Mouse (Mus musculus): ENCODE measurements around the gene Agap2. TPM values are rescaled to one million over a fixed set of nuclear protein-coding genes. Genes with fewer than 3 reads are reported as not detected.

Gene Agap2
- polyA plus RNA-seq, 2 experiments, result 0.32 to 5.3 TPM

DNA sequence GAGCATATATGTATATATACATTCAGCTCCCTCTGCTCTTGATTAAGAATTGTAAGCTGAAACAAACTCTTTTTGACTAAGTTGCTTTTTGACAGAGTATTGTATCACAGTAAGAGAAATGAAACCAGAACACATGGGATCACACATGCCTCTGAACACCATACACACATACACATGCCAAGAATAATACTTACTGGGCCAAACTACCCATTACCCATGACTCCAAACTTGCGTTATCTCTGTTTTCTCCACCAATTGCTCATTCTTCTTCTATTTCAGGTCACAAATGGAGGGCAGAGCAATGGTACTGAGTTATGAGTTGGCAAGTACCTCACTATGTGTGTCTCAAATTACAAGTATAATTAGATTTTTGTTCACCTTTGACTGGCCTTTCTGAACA, 1.1 kb upstream of the Agap2 start:
- TF ChIP-seq POLR2A (IDR thresholded peaks at IDR 0.05; ENCODE audit: borderline replicate concordance, extremely low read depth, insufficient read depth, insufficient read length), result no peak
- Histone ChIP-seq H3K9ac (ENCODE audit: low read depth, low read length, severe bottlenecking) (no peak overlapping the region), H3K4me3 (replicated peaks; ENCODE audit: low read length) (no peak overlapping the region), H3K4me2 (replicated peaks; ENCODE audit: low read depth, low read length, severe bottlenecking) (no peak overlapping the region), H3K4me1 (ENCODE audit: control insufficient read depth, insufficient read depth, low read length) (peaks cover 12% of the 10 kb centered on the region; the same call in 1 of the 2 replicates), H3K9me3 (ENCODE audit: control insufficient read depth, low read length) (no peaks in the 10 kb centered on the region), H3K27me3 (ENCODE audit: control insufficient read depth, insufficient read depth, low read length) (peaks cover 29% of the 10 kb centered on the region), H3K36me3 (ENCODE audit: control insufficient read depth, insufficient read depth, low read length) (no peaks in the 10 kb centered on the region), H3K27ac (replicated peaks; ENCODE audit: low read depth, low read length) (no peak overlapping the region)
- ATAC-seq (ENCODE audit: low FRiP score, low read depth) (no peak), DNase-seq (ENCODE audit: low spot score) (no peak)
- 84% methylated on average over 1 of the region's 1 CpGs for WGBS

DNA sequence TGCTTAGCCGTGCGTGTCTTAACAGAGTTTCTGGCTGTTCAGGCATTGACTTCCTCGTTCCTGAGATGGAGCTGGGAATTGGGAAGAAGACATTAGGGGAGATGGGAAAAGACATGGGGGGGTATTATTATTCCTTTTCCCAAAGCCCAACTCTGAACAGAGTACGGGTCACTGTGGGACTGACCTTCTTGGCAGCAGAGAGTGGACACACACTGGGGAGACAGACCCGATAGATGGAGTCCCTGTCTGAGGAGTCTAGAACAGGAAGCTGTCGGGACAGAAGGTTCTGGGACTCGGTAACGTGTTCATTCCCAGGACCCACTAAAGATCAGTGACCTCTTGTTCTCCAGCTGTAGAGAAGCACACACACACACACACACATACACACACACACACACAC, 567 bp downstream of the Agap2 start:
- Histone ChIP-seq H3K27me3 (ENCODE audit: control insufficient read depth, insufficient read depth, low read length) (peaks cover 46% of the 10 kb centered on the region), H3K27ac (replicated peaks; ENCODE audit: low read depth, low read length) (no peak overlapping the region)
- WGBS, result 65% methylated on average over 8 of the region's 8 CpGs

DNA sequence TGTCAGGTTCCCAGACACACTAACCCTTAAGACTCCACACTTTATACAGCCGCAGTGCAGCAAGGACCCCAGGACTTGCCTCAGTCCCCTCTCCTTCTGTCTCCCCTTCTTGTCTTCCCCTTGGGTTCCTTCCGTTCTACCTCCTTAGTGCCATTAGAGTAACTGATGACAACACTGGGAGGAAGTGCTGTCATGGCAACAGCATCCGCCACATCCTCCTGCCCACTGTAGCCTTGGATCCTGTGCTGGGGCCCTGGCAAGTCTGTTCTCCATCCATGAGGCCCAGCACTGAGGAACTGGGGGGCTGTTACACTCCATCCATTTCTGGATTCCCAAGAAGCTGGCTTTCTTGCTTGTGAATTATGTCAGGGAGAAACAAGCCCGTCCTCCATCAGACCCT, 998 bp downstream of the Agap2 start:
- Histone ChIP-seq H3K27me3 (ENCODE audit: control insufficient read depth, insufficient read depth, low read length) (peaks cover 50% of the 10 kb centered on the region), H3K9ac (ENCODE audit: low read depth, low read length, severe bottlenecking) (no peak overlapping the region), H3K27ac (replicated peaks; ENCODE audit: low read depth, low read length) (no peak overlapping the region), H3K4me2 (replicated peaks; ENCODE audit: low read depth, low read length, severe bottlenecking) (no peak overlapping the region), H3K36me3 (ENCODE audit: control insufficient read depth, insufficient read depth, low read length) (no peaks in the 10 kb centered on the region), H3K4me3 (replicated peaks; ENCODE audit: low read length) (no peak overlapping the region), H3K9me3 (ENCODE audit: control insufficient read depth, low read length) (no peaks in the 10 kb centered on the region), H3K4me1 (ENCODE audit: control insufficient read depth, insufficient read depth, low read length) (peaks cover 11% of the 10 kb centered on the region; the same call in 1 of the 2 replicates)
- ATAC-seq (ENCODE audit: low FRiP score, low read depth) (no peak), DNase-seq (ENCODE audit: low spot score) (no peak)
- TF ChIP-seq POLR2A (IDR thresholded peaks at IDR 0.05; ENCODE audit: borderline replicate concordance, extremely low read depth, insufficient read depth, insufficient read length), result no peak
- WGBS, result 35% methylated on average over 4 of the region's 4 CpGs

More for the DNA sequence above, 567 bp downstream of the Agap2 start:
- Histone ChIP-seq H3K4me3 (replicated peaks; ENCODE audit: low read length) (no peak overlapping the region), H3K4me1 (ENCODE audit: control insufficient read depth, insufficient read depth, low read length) (peaks cover 15% of the 10 kb centered on the region; the same call in 1 of the 2 replicates), H3K9ac (ENCODE audit: low read depth, low read length, severe bottlenecking) (no peak overlapping the region), H3K4me2 (replicated peaks; ENCODE audit: low read depth, low read length, severe bottlenecking) (no peak overlapping the region), H3K9me3 (ENCODE audit: control insufficient read depth, low read length) (no peaks in the 10 kb centered on the region), H3K36me3 (ENCODE audit: control insufficient read depth, insufficient read depth, low read length) (no peaks in the 10 kb centered on the region)
- TF ChIP-seq POLR2A (IDR thresholded peaks at IDR 0.05; ENCODE audit: borderline replicate concordance, extremely low read depth, insufficient read depth, insufficient read length), result no peak
- ATAC-seq (ENCODE audit: low FRiP score, low read depth), result no peak
- DNase-seq (ENCODE audit: low spot score), result no peak

GRCm38 (mm10) chr10:127077515-127077914, 2.4 kb downstream of the Agap2 start:
- 4% methylated on average over 10 of the region's 10 CpGs for WGBS
- no peaks in the 10 kb centered on the region for H3K36me3 ChIP-seq (ENCODE audit: control insufficient read depth, insufficient read depth, low read length)
- H3K27ac ChIP-seq (replicated peaks; ENCODE audit: low read depth, low read length), result no peak overlapping the region
- H3K4me3 ChIP-seq (replicated peaks; ENCODE audit: low read length), result no peak overlapping the region
- peaks cover 59% of the 10 kb centered on the region for H3K27me3 ChIP-seq (ENCODE audit: control insufficient read depth, insufficient read depth, low read length)
- no peak overlapping the region for H3K4me2 ChIP-seq (replicated peaks; ENCODE audit: low read depth, low read length, severe bottlenecking)
- no peaks in the 10 kb centered on the region for H3K9me3 ChIP-seq (ENCODE audit: control insufficient read depth, low read length)
- H3K4me1 ChIP-seq (ENCODE audit: control insufficient read depth, insufficient read depth, low read length), result peaks cover 9% of the 10 kb centered on the region; the same call in 1 of the 2 replicates
- no peak for TF ChIP-seq POLR2A (IDR thresholded peaks at IDR 0.05; ENCODE audit: borderline replicate concordance, extremely low read depth, insufficient read depth, insufficient read length)
- ATAC-seq (ENCODE audit: low FRiP score, low read depth) (no peak), DNase-seq (ENCODE audit: low spot score) (no peak)
- H3K9ac ChIP-seq (ENCODE audit: low read depth, low read length, severe bottlenecking), result no peak overlapping the region

DNA sequence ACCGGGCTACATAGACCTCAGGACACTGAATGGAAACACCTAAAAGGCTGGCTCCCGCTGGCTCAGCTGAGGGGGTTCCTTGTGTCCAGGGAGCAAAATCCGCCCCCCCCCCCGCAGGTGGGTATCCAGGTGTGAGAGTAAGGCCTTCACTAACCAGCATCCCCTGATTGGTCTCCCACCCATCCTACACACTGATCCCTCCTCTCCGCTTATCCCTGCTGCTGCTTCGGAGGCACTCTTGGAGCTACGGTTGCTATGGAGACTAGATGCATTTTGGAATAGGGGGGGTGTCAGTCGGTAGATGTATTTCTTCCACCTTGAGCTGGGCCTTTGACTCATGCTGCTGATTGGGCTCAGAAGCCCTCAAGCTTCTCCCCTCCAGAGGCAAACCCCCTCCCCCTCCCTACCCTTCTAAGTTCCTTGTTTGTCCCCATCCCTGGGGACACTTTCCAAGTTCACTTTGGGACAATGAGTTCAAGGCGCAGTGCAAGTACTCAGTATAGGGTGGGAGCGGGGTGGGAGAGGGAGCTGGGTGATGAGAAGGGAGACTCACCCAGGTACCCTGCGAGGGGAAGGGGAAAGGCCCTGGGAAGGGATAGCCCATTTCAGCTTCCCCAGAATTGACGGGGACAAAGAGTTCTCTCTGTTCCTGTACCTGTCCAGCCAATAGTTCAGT, 3.1 kb downstream of the Agap2 start:
- DNase-seq (ENCODE audit: low spot score), result no peak
- peak overlapping the region; percentile 96 for H3K4me2 ChIP-seq (replicated peaks; ENCODE audit: low read depth, low read length, severe bottlenecking)
- H3K9me3 ChIP-seq (ENCODE audit: control insufficient read depth, low read length), result no peaks in the 10 kb centered on the region
- ATAC-seq (ENCODE audit: low FRiP score, low read depth), result no peak
- H3K27ac ChIP-seq (replicated peaks; ENCODE audit: low read depth, low read length), result no peak overlapping the region
- H3K9ac ChIP-seq (ENCODE audit: low read depth, low read length, severe bottlenecking), result no peak overlapping the region
- peaks cover 9% of the 10 kb centered on the region; the same call in 1 of the 2 replicates for H3K4me1 ChIP-seq (ENCODE audit: control insufficient read depth, insufficient read depth, low read length)
- H3K4me3 ChIP-seq (replicated peaks; ENCODE audit: low read length), result peak overlapping the region; percentile 52
- WGBS, result 8% methylated on average over 11 of the region's 12 CpGs
- no peaks in the 10 kb centered on the region for H3K36me3 ChIP-seq (ENCODE audit: control insufficient read depth, insufficient read depth, low read length)
- H3K27me3 ChIP-seq (ENCODE audit: control insufficient read depth, insufficient read depth, low read length), result peaks cover 65% of the 10 kb centered on the region
- TF ChIP-seq POLR2A (IDR thresholded peaks at IDR 0.05; ENCODE audit: borderline replicate concordance, extremely low read depth, insufficient read depth, insufficient read length), result no peak

All from limb, embryonic 14.5 days (tissue).